Mouse (Mus musculus): Measurements from ENCODE around the gene Trpm7.

- TF ChIP-seq POLR2A (IDR thresholded peaks at IDR 0.05; ENCODE audit: extremely low read depth, insufficient read depth, low read length) (no peak), CTCF (IDR thresholded peaks at IDR 0.05; ENCODE audit: extremely low read depth, insufficient read depth, low read length) (no peak)
Measured at GRCm38 (mm10) chr2:126817414-126817813, 58.6 kb downstream of the Trpm7 start.
